23 mouse cellular contexts compared by ENCODE assay signal in genomic region chr7:119928783-119929440, GRCm38 (mm10). TPM values are rescaled to one million over a fixed set of nuclear protein-coding genes. Genes with fewer than 3 reads are reported as not detected.
DNase-seq lines count a peak whose midpoint lies in the region; ATAC-seq and TF ChIP-seq lines count a peak whose summit lies in the region.
"Had no signal": no experiment of that assay in that cellular context is flagged by ENCODE, and none has a peak within 500 bp of the region (broad histone marks: within the 10 kb centered on the region; RNA-seq: fewer than 3 reads in every experiment).

No protein-coding gene starts in this region.

- H3K9me3 ChIP-seq in liver, embryonic 11.5 days (ENCODE audit: control insufficient read depth, low read length) = no peaks in the 10 kb centered on the region
- H3K9me3 ChIP-seq: embryonic facial prominence, embryonic 12.5 days; forebrain, embryonic 12.5 days; heart, embryonic 15.5 days; hindbrain, embryonic 13.5 days had no signal

- no peak overlapping the region for H3K27ac ChIP-seq in liver, adult 2 months (replicated peaks; ENCODE audit: insufficient read depth, low read depth, low read length)
- no peak overlapping the region for H3K27ac ChIP-seq in liver, embryonic 11.5 days (ENCODE audit: low read depth, low read length)
- H3K27ac ChIP-seq: embryonic facial prominence, embryonic 12.5 days; forebrain, embryonic 12.5 days; heart, embryonic 15.5 days; hindbrain, embryonic 13.5 days; hindbrain, postnatal 0 days had no signal

- H3K4me3 ChIP-seq in liver, adult 2 months (ENCODE audit: insufficient read depth, low read depth, low read length) = no peak overlapping the region
- no peak overlapping the region for H3K4me3 ChIP-seq in liver, embryonic 11.5 days (ENCODE audit: low read depth, low read length)
- H3K4me3 ChIP-seq: embryonic facial prominence, embryonic 12.5 days; forebrain, embryonic 12.5 days; heart, embryonic 15.5 days; hindbrain, embryonic 13.5 days had no signal

- peak; percentile 10 for DNase-seq in adrenal gland, postnatal 14 days
- no peak for DNase-seq in adrenal gland, postnatal 4 days (ENCODE audit: low spot score in 2 of 2)
- peak; percentile 64 for DNase-seq in liver, adult 2 months (ENCODE audit: extremely low read depth, low read depth, low spot score)
- no peak for DNase-seq in liver, embryonic 11.5 days (ENCODE audit: low spot score)
- peak; percentile 17 for DNase-seq in lung, postnatal 36 days
- DNase-seq in lung, postnatal 4 days = no peak
- DNase-seq: cerebellum, adult 11-12 months; cerebellum, adult 9-10 months; cerebellum, postnatal 25 days; forebrain, postnatal 0 days; gastrocnemius, postnatal 14 days; heart, adult 18-20 months; heart, postnatal 14 days had no signal

- 61% methylated on average over 2 of the region's 2 CpGs for WGBS in liver, adult 2 months
- WGBS in liver, embryonic 11.5 days = 43% methylated on average over 2 of the region's 2 CpGs

- TF ChIP-seq CTCF in liver, adult 2 months (IDR thresholded peaks at IDR 0.05; ENCODE audit: low read depth, low read length) = no peak

- no peaks in the 10 kb centered on the region for H3K4me1 ChIP-seq in liver, adult 2 months (ENCODE audit: control insufficient read depth, insufficient read depth, low read length)
- H3K4me1 ChIP-seq in liver, embryonic 11.5 days (replicated peaks; ENCODE audit: control insufficient read depth, insufficient read depth, low read length) = no peaks in the 10 kb centered on the region
- H3K4me1 ChIP-seq: embryonic facial prominence, embryonic 12.5 days; forebrain, embryonic 12.5 days; heart, embryonic 15.5 days; hindbrain, embryonic 13.5 days had no signal

- no peak overlapping the region for H3K4me2 ChIP-seq in liver, embryonic 11.5 days
- H3K4me2 ChIP-seq: embryonic facial prominence, embryonic 12.5 days; forebrain, embryonic 12.5 days; heart, embryonic 11.5 days; heart, embryonic 15.5 days; hindbrain, embryonic 13.5 days had no signal

- no peak for TF ChIP-seq POLR2A in liver, adult 2 months (IDR thresholded peaks at IDR 0.05; ENCODE audit: extremely low read depth, insufficient read depth, low read length)

- H3K36me3 ChIP-seq in liver, adult 2 months (ENCODE audit: control insufficient read depth, insufficient read depth, low read length) = no peaks in the 10 kb centered on the region
- H3K36me3 ChIP-seq in liver, embryonic 11.5 days (ENCODE audit: control insufficient read depth, insufficient read depth, low read length) = no peaks in the 10 kb centered on the region
- H3K36me3 ChIP-seq: embryonic facial prominence, embryonic 12.5 days; forebrain, embryonic 12.5 days; heart, embryonic 15.5 days; hindbrain, embryonic 13.5 days had no signal

- no peak overlapping the region for H3K9ac ChIP-seq in liver, adult 2 months (ENCODE audit: low read depth, low read length)
- no peak overlapping the region for H3K9ac ChIP-seq in liver, embryonic 11.5 days (ENCODE audit: low read depth, low read length)
- H3K9ac ChIP-seq: embryonic facial prominence, embryonic 12.5 days; forebrain, embryonic 12.5 days; forebrain, postnatal 0 days; heart, embryonic 15.5 days; hindbrain, embryonic 13.5 days had no signal

- no peak for ATAC-seq in liver, embryonic 11.5 days (replicated peaks; ENCODE audit: low FRiP score)
- ATAC-seq in granulocyte monocyte progenitor cell, adult 5-6 weeks (replicated peaks; ENCODE audit: poor library complexity, severe bottlenecking) = no peak
- ATAC-seq: activated CD4-positive, CD25-positive, alpha-beta regulatory T cell, adult 4 months; forebrain, postnatal 0 days; hindbrain, postnatal 0 days; Patski had no signal

- no peaks in the 10 kb centered on the region for H3K27me3 ChIP-seq in liver, adult 2 months (ENCODE audit: control insufficient read depth, insufficient read depth, low read length)
- H3K27me3 ChIP-seq in liver, embryonic 11.5 days (replicated peaks; ENCODE audit: control insufficient read depth, insufficient read depth, low read length) = no peaks in the 10 kb centered on the region
- H3K27me3 ChIP-seq: CH12.LX; embryonic facial prominence, embryonic 12.5 days; forebrain, embryonic 12.5 days; heart, embryonic 15.5 days; hindbrain, embryonic 13.5 days; Patski had no signal

- H3K79me2 ChIP-seq in liver, adult 2 months (ENCODE audit: control insufficient read depth, insufficient read depth, low read length) = no peaks in the 10 kb centered on the region

RNA-seq across cellular contexts. Expression of gene Dcun1d3, which starts 32.8 kb away (rescaled TPM):
- 37.4 and 47.7 TPM in 2 replicates for total RNA-seq in adrenal gland, postnatal 14 days (2021)
- 10 to 100 TPM; 18.3 to 24.4 TPM for total RNA-seq in adrenal gland, postnatal 4 days (2021)
- 5.3 and 5.6 TPM in 2 replicates for total RNA-seq in liver, adult 2 months (2014; rRNA removed)
- polyA plus RNA-seq in liver, adult 2 months (2012; rRNA removed) = 3.2 and 5.7 TPM in 2 replicates
- 3.1 and 3.4 TPM in 2 replicates for polyA plus RNA-seq in liver, embryonic 11.5 days (2014; fragmentation: Nextera tagmentation; extraction: Ambion mirVana)
- total RNA-seq in granulocyte monocyte progenitor cell, adult 5-6 weeks (2014; fragmentation: Nextera tagmentation) = 4.7 and 10.3 TPM in 2 replicates
- total RNA-seq in granulocyte monocyte progenitor cell, adult 5-6 weeks (2017) = 4.0 and 9.7 TPM in 2 replicates

RNA-seq across cellular contexts. Expression of gene Lyrm1, which starts 33.3 kb away (rescaled TPM):
- total RNA-seq in adrenal gland, postnatal 14 days (2021) = 7.8 and 11.9 TPM in 2 replicates
- total RNA-seq in adrenal gland, postnatal 4 days (2021) = 1 to 10 TPM; 3.3 to 4.5 TPM
- total RNA-seq in liver, adult 2 months (2014; rRNA removed) = 4.6 and 6.2 TPM in 2 replicates
- 0.95 and 1.2 TPM in 2 replicates for polyA plus RNA-seq in liver, adult 2 months (2012; rRNA removed)
- polyA plus RNA-seq in liver, embryonic 11.5 days (2014; fragmentation: Nextera tagmentation; extraction: Ambion mirVana) = 4.6 and 6.5 TPM in 2 replicates
- total RNA-seq in granulocyte monocyte progenitor cell, adult 5-6 weeks (2014; fragmentation: Nextera tagmentation) = 6.2 and 19.4 TPM in 2 replicates
- total RNA-seq in granulocyte monocyte progenitor cell, adult 5-6 weeks (2017) = 3.8 and 5.0 TPM in 2 replicates

Comparison
In these comparisons a context has a peak if more than half of its experiments do, and no peak if none do; other contexts are left out.
1. DNase-seq: peak in adrenal gland, postnatal 14 days (single experiment), liver, adult 2 months (single experiment) and lung, postnatal 36 days (single experiment); none in adrenal gland, postnatal 4 days (0 of 2), liver, embryonic 11.5 days (single experiment) and lung, postnatal 4 days (0 of 2).